Mouse (Mus musculus) urinary bladder, postnatal 4 days (tissue): ENCODE measurements around the gene Stk25.

ENCODE experiments used
- DNase-seq, 2 experiments: peaks; one replicate each; pipeline ENCODE4 v3.0.0; 2021 to 2022; ENCODE audit warnings: low spot score in 2 of 2

Stk25 gene

DNA sequence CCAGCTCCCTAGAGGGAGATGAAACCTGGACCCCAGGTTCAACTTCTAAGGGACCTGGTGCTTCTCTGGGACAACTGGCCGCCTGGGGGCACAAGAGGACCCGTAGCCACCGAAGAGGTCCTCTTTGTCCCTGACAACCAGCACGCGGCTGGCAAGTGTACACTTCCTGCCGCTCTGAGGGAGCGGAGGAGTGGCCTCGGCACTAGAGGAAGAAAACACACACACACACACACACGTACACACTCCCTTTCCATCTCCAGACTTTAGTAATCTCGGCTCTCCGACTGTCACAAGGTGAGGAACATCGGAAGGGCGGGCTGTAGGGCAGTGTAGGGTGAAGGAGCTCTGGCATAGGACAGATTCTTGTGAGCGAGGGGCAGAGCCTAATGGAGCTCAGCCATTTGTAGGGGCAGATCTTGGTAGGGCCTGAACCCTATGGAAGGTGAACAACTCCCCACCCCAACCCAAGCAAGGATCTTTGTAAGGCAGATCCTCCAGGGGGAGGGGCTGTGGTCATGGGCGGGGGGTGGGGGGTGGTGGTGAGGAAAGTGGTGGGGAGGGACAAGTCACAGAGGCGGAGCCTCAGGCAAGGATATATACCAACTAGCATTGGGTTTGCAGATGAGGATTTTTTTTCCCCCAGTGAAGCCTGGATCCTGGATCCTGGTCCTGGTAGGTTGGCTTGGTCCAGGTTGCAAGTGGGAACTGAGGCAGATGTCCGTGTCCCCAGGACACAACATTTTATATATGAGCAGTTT is 10.5 kb upstream of the Stk25 start:
- DNase-seq: peak; percentile 79 to 81

DNA sequence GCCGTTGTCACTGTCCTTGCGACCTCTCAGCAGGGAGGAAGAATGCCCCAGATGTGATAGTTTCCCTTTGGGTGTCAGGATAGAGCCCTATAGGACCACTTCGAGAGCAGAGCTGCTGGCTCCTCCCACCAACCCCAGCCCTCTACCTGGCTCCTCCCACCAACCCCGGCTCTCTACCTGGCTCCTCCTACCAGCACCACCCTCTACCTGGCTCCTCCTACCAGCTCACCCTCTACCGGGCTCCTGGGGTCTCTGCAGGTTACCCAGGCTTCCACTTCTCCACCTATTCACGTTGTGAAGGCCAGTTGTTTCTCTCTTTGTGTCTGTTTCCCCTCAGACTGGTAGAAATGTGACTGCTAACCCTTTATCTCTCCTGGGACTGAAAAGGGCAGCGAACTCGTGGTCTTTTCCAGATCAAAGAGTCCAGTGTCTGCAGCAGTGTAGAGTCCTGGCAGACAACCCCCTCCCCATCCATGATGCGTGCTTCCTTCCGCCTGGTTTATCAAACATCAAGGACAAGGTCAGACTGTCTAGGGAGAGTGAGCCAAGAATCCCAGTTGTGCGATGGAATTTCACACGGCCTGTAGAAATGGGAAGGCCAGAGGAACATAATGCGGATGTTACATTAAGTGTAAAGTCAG is 9.4 kb upstream of the Stk25 start:
- peak in 1 of 2 experiments; percentile 35 for DNase-seq

DNA sequence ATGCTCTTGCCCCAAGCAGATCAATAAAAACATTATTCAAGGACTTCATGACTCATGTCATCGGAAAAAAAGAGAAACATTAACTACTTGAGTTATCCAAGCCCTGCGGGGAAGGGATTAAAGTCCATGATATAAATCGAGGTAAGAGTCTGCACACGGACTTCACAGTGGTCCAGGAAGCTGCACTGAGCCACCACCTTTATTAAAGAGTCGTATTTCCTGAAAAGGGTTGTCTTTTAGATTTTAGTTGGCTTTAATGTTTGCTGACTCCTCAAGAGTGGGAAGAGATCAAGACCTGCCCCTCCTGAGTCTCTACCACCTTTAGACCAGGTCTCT is 1.5 kb downstream of the Stk25 start:
- no peak for DNase-seq

DNA sequence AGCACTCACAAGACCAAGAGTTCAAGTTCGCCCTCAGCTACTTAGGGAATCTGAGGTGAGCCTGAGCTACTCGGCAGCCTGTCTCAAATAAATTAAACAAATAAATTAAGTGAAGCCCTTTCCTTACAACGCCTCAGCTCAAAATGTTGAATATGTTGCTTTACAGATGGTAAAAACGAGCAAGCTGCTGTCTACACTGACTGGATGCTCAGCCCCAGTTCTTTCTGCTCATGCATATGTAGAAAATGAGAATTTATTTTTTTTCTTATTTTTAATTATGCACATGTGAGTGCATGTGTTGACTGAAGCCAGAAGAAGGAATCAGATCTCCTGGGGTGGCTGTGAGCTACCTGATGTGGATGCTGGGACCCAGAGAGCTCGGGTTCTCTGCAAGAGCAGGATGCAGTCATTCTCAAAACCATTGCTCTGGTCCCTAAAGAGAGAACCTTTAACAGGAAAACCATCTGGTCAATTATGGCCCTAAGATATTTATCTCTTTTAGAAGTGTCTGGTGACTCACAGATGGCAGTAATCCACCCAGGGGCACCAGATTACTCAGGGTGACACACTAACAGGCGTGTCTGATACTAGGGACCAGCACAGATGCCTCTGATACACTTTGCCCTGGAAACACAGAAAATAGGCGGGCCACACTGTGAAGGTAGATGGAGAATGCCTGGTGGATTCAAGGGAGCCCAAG is 2.0 kb downstream of the Stk25 start:
- DNase-seq: no peak

DNA sequence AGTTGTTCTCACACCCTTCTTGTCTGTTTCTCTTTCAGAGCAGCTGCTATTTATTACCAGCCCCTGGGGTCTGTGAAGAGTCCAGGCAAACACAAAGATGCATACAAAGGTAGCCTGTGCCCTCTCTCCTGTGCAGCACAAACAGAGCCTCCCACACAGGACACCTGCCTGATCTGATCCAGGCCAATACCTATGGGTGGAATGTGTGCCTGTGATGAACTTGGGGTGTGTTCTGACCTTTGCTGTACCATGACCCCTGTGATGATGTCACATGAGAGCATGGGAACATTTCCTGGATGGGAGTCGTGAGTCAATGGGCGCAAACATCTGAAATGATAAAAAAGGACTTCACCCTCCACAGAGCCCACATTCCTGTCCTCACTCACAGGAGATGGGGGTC is 3.7 kb downstream of the Stk25 start:
- DNase-seq: no peak

DNA sequence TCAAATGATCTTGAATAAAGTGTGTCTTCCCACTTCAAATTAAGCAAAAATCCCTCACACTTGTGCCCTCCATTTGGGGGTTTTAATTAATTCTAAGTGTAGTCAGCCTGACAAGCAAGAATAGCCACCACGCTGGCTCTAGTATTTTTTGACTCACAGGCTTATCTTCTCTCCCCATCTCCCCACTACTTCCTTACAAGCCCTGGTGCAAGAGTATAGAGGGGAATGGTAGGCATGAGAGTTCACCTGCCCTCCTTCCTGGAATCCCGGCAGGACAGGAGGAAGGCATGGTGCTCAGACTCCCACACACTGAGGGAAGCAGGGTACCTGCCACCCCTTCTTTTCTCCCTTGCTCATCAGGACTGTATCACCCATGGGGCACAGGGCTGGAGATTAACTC is 4.2 kb downstream of the Stk25 start:
- no peak for DNase-seq

DNA sequence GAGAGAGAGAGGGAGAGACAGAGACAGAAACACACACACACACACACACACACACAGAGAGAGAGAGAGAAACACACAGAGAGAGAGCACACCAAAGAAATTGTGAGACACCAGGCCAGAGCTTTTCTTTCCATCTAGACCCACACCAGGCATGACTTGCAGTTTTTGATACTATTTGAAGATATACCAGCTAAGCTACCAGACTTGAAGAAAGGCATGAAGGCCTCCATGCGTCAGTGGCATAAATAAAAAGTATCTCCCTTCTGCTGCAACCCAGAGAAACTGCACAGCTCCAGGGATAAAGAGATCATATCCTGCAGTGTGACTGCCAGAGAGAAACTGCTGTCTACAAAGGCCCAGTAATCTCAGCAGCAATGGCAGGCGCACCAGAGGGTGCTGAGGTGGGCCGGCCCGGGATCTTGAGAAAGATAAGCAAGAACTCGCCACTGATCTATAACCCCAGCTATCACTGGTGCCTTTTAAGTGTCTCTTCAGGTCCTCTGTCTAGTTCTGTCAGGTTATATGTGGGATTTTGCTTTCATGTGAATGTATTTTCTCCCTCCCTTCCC is 8.8 kb downstream of the Stk25 start:
- no peak for DNase-seq

DNA sequence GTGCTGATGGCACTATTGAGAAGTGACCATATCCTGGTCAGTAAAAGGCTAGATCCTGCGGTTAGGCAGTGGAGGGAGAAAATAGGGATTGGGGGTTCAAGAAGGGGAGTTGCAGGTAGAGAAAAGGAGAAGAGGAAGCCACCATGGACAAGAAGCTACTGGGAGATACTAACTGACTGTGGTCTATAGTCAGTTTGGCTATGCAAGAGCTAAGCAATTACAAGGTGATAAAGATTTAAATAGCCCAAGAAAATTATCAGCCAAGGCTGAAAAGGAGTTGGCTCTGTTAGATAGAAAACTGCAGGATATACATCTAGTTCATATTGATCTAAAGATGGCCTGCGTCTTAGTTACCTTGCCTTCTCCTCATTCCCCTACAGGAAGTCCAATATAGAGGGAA is 15.8 kb downstream of the Stk25 start:
- no peak for DNase-seq

DNA sequence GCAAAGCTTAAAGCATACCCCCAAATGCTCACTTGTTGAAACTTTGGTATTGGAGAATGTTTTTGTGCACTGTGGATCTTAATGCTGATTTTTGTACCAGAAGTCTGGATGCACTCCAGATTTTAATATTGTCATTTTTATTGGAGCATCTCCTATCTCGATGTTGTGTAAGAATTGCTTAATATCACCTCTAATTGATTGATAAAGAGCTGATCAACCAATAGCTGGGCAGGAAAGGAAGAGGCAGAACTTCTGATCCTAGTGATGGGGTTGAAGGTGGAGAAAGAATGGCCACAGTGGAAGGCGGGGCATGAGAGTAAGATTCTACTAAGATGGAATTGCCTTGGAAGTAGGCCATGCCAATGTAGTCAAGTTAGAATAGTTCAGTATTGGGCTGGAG is 16.5 kb downstream of the Stk25 start:
- no peak for DNase-seq

DNA sequence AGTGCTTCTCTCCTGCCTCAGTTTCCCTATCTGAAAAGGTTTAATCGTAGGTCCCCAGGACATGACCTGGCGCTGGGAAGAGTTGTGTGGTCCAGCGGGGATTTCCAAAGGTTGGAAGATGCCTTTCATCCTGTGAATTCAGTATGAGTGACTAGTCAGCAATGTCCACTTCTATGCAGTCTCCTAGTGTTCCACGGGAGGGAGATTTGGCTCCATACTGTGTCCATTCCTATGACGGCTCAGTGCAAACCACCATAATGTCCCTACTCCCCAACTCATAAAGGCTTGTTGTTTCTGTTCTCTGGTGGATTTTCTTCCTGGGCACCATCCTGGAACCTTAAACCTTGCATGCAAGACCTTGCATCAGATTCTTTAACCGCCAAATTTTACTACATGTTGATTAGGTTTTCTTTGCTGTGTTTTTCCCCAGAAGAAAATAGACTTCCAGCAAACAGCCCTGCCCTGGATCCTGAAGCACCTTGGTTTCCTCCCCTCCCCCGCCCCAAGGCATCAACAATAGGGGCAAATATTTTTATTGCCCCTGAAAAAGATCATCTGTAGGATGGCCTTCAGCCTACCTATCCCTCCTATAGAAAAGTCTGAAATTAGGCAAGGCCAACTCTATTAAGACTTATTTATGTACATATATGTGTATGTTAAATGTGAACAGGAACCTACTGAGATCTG is 22.1 kb downstream of the Stk25 start:
- no peak for DNase-seq

DNA sequence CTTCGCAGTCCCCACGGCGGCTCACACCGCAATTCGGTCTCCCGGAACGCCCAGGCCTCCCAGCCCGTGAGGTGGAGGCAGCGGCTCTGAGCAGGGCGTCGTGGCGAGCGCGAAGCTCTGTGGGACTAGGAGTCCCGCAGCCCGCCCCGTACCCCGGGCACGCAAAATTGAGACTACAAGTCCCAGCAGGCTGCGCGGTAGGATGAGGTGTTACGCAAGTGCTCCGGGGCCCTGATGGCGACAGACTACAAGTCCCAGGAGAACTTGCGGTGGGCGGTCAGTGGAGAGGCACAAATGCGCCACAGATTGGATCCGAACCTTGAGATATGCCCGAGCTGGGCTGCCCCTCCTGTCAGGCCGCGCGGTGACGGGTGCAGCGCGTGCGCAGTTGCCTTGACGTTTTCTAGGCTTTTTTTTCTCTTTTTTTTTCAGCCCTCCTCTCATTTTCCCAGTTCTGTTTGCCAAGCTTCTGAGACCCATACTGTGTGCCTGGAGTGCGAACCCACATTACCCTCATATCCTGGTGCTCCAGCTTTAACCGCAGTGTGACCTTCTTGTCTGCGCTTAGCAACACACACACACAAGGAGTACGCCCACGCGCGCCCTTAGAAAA is 22.8 kb downstream of the Stk25 start:
- DNase-seq: peak; percentile 98

DNA sequence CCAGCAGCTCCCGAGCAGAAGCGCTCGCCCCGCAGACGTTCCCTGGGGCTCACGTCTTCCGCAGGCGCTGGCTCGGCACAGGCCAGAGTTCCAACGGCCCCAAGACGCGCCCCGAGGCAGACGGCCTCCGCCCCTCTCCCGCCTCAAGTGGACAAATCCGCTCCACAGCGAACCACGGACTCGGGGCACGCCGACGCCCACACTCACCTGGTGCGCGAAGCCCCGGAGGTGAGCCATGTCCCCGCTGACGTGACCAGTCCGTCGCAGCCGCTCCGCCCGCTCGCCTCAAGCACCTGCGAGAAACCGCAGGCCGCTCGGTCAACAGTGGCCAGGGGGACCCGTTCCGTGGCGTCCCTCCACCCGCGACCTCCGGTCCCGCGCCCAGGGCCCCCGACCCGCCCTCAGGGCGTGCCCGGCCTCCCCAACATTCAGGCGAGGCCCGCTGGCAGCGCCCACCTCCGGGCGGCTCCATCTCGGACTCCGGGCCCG is 23.3 kb downstream of the Stk25 start:
- peak in 1 of 2 experiments; percentile 62 for DNase-seq

DNA sequence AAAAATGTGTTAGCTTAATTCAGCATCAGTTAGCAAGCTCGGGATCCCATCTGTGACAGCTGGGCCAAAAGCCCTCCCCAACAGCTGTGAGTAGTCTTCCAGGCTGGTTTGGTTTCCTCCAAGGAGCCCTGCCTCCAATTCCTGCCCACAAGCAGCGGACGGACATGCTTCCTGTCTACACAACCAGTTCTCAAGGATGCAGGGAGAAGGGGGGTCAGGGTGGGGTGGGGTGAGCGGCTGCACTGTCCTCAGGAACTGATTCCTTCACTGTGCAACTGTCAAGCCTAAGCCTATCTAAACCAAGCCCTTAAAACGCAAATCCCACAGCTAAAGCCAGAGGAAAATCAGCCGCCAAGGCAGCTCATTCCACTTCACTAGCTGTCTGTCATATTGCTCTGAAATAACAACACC is 24.0 kb downstream of the Stk25 start:
- no peak for DNase-seq

DNA sequence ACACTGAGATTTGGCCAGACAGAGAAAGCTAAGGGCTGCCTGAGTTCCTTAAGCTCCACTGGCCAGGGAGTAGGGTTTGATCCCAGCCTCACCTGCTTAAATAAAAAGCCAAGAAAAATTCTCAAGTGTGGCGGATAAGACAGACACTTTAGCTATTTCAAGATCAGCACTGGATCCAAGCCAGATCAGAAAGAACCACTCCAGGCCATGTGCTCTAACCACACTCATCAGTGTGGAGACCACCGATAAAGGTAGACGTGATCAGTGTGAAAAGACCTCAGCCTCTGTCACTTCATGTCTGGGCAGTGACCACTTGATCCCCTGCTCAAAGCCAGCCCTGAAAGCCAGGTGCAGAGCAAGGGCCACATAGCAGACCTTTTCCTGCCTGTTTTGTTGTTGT is 25.7 kb downstream of the Stk25 start:
- no peak for DNase-seq

DNA sequence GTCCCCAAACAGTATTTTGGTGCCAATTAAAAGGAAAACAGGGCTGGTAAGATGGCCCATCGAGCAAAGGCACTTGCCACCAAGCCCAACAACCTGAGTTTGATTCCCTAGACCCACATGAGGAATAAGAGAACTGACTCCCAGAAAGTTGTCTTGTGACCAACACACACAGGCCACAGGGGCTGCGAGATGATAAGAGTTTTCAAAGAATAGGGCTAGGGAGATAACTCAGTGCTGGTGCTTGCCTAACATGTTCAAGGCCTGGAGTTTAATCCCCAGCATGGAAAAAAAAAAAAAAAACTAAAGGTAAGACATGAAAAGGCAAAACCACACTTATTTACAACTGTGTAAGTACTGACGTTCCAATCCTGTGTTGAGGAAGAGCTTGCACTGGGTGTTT is 27.7 kb downstream of the Stk25 start:
- DNase-seq: no peak

DNA sequence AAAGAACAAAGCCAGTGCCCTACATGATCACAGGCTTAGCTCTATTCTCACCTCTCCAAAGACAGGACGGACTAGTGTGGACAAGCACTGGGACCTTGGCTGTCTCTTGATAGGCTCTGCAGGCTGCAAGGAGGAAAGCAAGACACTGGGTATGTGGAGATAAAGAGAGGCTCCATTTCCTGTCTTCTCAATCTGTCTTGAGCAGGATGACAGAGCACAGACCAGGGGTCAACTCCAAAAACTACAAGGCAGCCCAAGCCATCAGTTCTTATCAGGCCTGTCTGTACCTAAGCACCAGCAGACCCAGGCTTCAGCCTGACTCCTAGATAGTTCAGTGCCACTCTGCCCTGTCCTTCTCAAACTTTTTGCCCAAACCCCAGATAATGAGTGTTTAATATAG is 34.0 kb downstream of the Stk25 start:
- DNase-seq: no peak

DNA sequence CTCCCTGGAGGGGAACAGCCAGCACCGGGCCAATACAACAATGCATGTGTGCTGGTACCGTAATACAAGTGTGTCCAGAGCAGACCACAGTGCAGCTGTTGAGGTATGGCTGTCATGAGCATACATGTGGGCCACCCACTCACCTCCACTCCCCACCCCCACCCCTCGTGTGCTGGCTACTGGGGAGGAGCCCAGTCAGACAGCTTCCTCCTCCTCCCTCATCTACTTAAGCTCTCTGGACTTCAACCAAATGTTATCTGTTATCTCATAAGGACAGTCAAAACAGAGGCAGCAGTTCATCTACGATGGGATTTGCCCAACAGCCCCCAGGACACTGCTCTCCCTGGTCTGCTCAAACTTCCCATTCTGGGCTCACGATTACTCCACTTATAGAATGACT is 39.5 kb downstream of the Stk25 start:
- no peak for DNase-seq

DNA sequence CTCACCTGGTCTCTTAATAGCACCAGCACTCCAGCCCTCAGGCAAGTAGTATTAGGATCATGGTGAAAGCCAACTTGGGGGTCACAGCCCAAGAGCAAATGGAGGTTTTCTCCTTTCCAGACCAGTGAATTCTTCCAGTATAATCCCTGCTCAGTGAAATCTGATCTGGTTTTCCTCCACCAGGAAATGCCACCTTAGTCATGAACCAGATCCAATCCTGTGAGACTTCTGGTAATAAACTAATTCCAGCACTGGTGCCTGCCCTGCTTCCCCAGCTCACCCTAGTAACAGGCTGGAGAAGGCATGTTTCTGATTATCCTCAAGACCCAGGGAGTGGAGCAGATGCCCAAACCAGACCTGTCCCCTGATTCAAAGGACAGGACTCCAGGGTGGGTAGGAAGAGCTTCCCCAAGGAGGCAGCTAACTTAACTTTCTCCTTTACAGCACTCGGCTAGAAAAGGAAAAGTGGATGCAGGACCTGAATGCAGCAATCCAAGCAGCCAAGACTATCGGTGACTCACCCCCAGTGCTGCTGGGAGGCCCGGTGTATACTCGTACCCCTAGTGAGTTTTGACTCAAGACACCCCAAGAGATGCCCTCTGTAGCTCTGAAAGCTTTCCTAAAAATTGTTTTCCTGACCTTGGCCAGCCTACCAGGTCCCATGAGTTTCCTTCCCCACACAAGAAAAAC is 40.3 kb downstream of the Stk25 start:
- no peak for DNase-seq

DNA sequence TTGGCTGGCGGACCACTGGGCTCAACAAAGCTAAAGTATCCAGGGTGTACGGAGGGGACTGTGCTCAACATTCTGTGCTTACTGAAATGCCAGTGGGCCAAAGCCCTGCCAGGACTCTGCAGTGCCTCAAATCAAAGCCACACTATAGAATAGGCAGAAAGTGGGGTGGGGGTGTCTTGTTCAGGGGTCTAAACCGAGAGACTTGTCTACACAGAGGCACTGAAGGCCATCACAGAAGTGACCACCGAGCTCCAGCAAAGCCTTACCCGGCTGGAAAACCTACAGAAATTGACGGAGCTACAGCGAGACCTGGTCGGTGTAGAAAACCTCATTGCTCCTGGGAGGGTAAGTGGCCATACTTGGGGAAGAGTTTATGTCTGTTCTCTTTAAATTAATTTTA is 48.7 kb downstream of the Stk25 start:
- DNase-seq: no peak

DNA sequence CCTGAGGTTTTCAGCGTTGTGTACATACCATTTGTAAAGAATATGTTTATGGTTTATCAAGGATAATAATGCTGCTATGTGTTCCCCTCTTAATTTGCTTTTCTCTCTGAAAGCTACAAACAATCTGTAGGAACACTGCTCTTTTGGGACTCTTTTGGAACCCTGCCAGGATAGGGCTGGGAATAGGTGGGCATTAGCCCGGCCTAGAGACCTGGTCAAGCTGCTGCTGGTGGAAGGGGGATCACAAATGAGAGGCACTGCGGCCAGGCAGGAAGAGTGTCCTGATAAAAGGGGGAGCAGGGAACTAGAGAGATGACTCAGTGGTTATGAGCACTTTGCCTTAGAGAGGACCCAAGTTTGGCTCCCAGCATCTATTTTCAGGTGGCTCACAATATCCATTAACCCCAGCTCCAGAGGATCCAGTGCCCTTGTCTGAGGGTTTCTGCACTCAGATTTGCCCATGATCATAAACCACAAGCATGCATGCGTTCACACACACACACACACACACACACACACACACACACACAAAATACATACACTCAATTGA is 49.7 kb downstream of the Stk25 start:
- DNase-seq: no peak
